Mouse (Mus musculus) Muller cell, postnatal 12 days (primary cell): ENCODE data around the gene Tgfb3.

Source experiments
- DNase-seq: peaks from one replicate; pipeline ENCODE4 v3.0.0-alpha.2; 2015; ENCODE audit errors: inconsistent ontology term

Tgfb3 gene

GRCm38 (mm10) chr12:86079202-86079667, 394 bp upstream of the Tgfb3 start:
- DNase-seq: peak; percentile 95

DNA sequence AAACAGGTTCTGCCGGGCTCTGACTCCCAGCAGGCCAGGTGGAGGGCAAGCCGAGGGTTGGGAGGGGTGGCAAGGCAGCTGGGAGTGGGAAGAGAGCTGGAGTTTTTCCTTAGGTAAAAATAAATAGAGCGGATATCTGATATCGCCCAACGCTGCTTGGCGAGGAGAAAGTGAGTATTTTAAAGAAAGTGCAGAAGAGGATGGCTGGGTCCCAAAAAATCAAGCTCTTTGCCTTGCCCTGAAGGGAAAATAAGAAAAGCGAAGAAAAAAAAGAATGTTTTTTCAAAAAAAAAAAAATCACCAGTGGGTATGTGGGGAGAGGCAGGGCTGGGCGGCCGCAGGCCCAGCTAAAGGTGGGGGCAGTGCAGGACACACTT, 677 bp downstream of the Tgfb3 start:
- DNase-seq: no peak

DNA sequence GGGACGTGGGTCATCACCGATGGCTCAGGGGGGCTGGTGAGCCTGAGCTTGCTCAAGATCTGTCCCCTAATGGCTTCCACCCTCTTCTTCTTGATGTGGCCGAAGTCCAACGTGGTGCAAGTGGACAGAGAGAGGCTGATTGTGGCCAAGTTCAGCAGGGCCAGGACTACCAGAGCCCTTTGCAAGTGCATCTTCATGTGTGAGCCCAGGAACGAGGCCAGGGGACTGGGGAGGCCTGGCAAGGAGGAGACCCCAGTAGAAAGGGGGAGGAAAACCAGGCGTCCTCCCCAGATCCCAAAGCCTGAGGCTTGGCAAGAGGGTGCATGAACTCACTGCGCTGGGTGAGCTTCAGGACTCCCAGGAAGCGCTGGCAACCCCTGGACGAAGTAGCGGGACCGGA, 1.1 kb downstream of the Tgfb3 start:
- DNase-seq: peak; percentile 32

- DNase-seq: peak; percentile 40
Observed at GRCm38 (mm10) chr12:86077322-86077721, 1.5 kb downstream of the Tgfb3 start.

GRCm38 (mm10) chr12:86076321-86076901, 2.4 kb downstream of the Tgfb3 start:
- DNase-seq: peak; percentile 62

DNA sequence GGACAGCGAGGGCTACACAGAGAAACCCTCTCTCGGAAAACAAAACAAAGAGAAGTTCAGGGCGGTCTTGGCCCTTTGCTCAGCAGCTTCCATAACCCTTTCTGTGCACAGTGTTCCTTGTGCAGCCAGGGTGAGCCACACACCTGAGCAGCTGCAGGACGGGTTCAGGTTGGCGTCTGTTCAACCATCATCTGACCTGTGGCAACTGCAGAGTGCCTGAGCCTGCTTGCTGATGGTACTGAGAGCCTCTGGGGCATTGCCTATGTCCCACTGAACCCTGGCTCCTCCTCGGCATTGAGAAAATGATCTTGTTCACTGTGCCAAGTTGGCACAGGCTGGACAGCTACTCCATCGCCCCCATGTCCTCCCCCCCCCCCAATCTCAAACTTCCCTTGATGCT, 3.5 kb downstream of the Tgfb3 start:
- no peak for DNase-seq

DNA sequence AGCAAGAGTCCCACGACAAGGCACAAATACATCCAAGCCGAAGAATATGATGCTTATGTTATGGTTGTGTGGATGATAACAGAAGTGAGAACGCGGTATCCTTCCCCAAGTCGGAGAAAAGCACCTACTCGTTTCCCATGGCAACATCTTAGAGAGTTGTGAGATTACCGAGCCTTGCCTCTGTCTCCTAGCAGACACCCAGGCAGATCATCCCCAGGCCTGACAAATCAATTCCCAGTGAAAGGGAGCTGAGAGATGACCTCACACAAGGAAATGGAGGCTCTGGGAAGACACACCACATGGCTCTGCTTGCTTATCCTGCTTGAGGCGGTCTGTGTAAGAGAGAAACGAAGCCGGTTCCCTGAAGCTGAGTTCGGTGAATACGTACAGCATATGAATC, 4.2 kb downstream of the Tgfb3 start:
- DNase-seq: no peak

- DNase-seq: peak; percentile 36
Observed at GRCm38 (mm10) chr12:86071432-86071831, 7.4 kb downstream of the Tgfb3 start.

DNA sequence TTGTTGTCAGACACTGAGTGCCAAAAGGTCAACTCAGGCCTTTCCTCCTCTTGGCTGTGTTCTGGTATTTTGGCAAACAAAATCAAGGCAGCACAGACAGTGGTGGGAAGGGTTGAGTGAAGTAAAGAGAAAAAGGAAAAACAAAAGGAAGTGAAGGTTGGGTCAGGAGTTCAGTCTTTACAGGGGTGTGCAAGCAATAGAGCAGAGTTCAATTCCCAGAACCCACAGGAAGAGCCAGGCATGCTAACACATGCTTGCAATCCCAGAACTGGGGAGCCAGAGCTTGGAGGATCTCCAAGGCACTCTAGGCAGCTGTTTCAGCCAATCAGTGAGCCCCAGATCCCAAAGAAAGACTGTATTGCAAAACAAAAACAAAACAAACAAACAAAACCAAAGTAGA, 14.0 kb downstream of the Tgfb3 start:
- no peak for DNase-seq

GRCm38 (mm10) chr12:86059341-86059740, 19.5 kb downstream of the Tgfb3 start:
- no peak for DNase-seq

DNA sequence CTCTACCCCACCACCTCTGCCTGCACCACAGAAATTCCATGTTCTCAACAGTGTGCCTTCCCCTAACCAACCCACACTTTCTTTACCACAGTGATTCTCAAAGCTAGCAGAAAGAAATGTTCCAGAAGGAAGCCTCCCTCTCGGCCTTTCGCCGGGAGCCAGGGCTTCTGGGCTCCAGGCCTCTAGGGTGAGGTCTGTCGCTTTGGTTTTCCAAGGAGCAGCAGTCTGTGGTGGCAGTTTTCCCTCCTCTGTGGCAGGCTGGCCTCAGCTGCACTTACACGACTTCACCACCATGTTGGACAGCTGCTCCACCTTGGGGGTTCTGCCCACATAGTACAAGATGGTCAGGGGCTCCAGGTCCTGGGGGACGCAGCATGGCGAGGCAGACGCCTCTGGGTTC, 21.3 kb downstream of the Tgfb3 start:
- DNase-seq: no peak

GRCm38 (mm10) chr12:86056976-86057375, 21.9 kb downstream of the Tgfb3 start:
- no peak for DNase-seq

DNA sequence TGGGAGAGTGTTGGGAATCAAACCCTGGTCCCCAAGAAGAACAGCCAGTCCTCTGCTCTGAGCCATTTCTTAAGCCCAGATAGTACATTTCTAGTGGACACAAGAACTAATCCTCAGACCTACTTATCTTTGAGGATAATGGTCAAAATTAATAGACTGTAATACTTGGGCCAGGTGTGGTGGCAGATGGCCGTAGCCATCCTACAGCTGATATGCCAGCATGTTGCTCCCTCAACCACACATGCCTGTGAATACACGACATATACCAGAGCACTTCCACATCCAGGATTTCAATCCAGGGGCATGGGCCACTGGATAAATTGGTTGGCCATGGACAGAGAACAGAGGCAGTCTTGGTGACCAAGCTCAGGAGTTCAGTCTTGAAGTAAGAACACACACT, 23.5 kb downstream of the Tgfb3 start:
- no peak for DNase-seq

DNA sequence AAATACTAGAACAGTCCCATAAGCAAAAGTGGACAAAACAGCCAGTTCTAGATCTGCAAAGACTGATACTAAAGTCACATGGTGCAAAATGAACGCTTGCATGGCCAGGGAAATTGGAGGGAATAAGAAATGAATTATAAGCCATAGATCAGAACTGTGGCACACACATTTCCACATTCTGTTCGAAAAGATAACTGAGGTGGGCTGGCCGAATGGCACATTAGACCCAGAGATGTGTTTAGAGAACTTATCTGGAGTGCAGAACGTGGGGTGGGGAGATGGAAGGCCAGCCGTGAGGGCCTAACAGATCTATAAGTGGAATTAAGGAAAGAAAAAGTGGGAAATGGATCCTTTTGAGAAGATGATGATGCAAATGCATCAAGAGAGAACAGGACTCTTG, 27.4 kb downstream of the Tgfb3 start:
- no peak for DNase-seq

DNA sequence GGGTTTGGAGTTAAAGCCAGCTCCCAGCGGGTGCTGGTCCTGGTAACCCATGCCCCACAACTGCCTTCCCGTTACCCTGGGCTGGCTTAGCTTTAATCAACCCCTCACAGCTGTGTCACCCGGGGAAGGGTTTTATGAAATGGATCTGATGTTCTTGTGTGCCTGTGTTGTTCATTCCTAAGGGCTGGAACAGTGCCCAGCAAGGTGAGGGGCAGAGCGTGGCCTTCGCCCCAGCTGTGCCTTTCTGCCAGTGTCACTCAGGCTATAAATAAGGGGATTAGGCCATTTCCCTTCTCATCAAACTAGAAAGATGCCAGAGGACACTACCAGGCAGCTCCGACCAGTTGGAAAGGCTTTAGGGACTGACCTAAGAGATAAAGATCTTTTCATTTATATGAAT, 29.0 kb downstream of the Tgfb3 start:
- DNase-seq: no peak

- no peak for DNase-seq
Observed at GRCm38 (mm10) chr12:86047376-86047775, 31.5 kb downstream of the Tgfb3 start.

- no peak for DNase-seq
Observed at GRCm38 (mm10) chr12:86046776-86047175, 32.1 kb downstream of the Tgfb3 start.

- DNase-seq: no peak
Observed at GRCm38 (mm10) chr12:86046141-86046540, 32.7 kb downstream of the Tgfb3 start.

- no peak for DNase-seq
Observed at GRCm38 (mm10) chr12:86039751-86040150, 39.1 kb downstream of the Tgfb3 start.

DNA sequence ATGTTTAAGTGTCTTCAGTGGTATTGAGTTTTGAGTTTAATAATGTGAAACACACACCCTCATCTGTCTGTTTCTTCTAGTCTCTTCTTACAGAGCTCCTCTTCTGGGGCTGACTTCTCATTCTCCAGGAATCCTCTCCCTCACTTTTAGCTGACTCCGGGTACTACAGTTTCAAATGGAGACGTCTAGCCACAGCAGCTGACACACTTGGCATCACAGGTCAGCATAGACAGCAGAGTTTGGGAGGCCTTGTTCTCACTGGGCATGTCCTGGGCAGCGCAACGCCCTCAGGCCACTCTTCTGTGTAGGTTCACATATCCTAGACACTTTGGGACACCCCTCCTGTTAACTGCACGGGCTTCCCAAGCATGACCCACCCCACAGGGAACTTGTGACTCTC, 39.8 kb downstream of the Tgfb3 start:
- no peak for DNase-seq

DNA sequence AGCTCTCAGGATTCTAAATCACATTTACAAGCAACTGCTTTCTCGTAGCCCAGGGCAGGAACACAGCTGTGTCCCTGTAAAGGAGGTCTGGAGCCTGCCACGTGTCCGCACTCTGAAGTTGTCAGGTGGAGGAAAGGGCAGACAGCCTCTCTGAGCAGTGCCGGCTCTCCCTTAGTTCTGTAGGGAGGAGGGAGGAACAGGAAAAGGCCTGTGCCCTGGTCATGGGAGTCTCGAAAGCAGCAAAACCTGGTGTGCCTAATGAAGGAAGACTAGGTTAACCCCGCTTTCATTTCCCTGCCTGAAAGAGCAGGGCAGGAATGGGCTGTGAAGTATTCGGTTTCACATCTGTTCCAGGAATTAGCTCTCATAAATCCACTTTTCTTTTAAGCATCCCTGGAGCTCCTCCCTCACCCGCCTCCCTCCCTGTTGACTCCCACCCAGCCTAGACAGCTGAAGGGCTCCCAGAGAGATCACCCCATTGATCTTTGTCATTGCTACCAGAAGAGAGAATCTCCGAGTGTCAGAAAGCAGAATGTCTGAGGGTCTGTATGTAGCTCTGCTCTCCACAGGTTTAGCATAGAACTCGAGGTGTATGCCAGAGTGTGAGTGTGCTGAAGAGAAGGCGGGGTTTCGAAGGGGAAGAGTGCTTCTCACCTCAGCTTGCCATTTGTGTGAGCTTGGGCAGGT, 41.5 kb downstream of the Tgfb3 start:
- DNase-seq: no peak

GRCm38 (mm10) chr12:86036368-86037166, 42.3 kb downstream of the Tgfb3 start:
- no peak for DNase-seq

GRCm38 (mm10) chr12:86035586-86035985, 43.3 kb downstream of the Tgfb3 start:
- DNase-seq: peak; percentile 77
